Mouse (Mus musculus): ENCODE measurements around the gene Mettl21c. TPM values are rescaled to one million over a fixed set of nuclear protein-coding genes. Genes with fewer than 3 reads are reported as not detected.

Mettl21c gene
- polyA plus RNA-seq, 1 experiment from 2014 or later: 1.1 TPM

GRCm38 (mm10) chr1:43971089-43971488 lies 48.7 kb downstream of the Mettl21c start:
- Histone ChIP-seq H3K4me2 (ENCODE audit: low read depth, low read length) (no peak overlapping the region), H3K36me3 (replicated peaks; ENCODE audit: control insufficient read depth, insufficient read depth, low read depth, low read length) (no peaks in the 10 kb centered on the region; the same call in 1 of the 2 replicates), H3K4me1 (ENCODE audit: control insufficient read depth, insufficient read depth, low read length) (no peaks in the 10 kb centered on the region), H3K27ac (replicated peaks; ENCODE audit: low read depth, low read length) (no peak overlapping the region), H3K9me3 (replicated peaks; ENCODE audit: control insufficient read depth, low read length) (no peaks in the 10 kb centered on the region), H3K27me3 (ENCODE audit: control insufficient read depth, insufficient read depth, low read length) (no peaks in the 10 kb centered on the region), H3K9ac (replicated peaks; ENCODE audit: low read length) (no peak overlapping the region), H3K4me3 (ENCODE audit: low read depth, low read length) (no peak overlapping the region)
- no peak for DNase-seq (ENCODE audit: low spot score)
- ATAC-seq (replicated peaks; ENCODE audit: insufficient number of reproducible peaks, low FRiP score, low TSS enrichment, low read depth): no peak
- 72% methylated on average over 3 of the region's 3 CpGs for WGBS

- no peak overlapping the region for H3K4me2 ChIP-seq (ENCODE audit: low read depth, low read length)
- WGBS: 78% methylated on average over 3 of the region's 3 CpGs
- no peaks in the 10 kb centered on the region for H3K4me1 ChIP-seq (ENCODE audit: control insufficient read depth, insufficient read depth, low read length)
- ATAC-seq (replicated peaks; ENCODE audit: insufficient number of reproducible peaks, low FRiP score, low TSS enrichment, low read depth): no peak
- no peak overlapping the region for H3K4me3 ChIP-seq (ENCODE audit: low read depth, low read length)
- H3K9me3 ChIP-seq (replicated peaks; ENCODE audit: control insufficient read depth, low read length): no peaks in the 10 kb centered on the region
- H3K27me3 ChIP-seq (ENCODE audit: control insufficient read depth, insufficient read depth, low read length): no peaks in the 10 kb centered on the region
- no peaks in the 10 kb centered on the region; the same call in 1 of the 2 replicates for H3K36me3 ChIP-seq (replicated peaks; ENCODE audit: control insufficient read depth, insufficient read depth, low read depth, low read length)
- H3K27ac ChIP-seq (replicated peaks; ENCODE audit: low read depth, low read length): no peak overlapping the region
- no peak overlapping the region for H3K9ac ChIP-seq (replicated peaks; ENCODE audit: low read length)
- no peak for DNase-seq (ENCODE audit: low spot score)
Measured at GRCm38 (mm10) chr1:43969361-43969760, 50.5 kb downstream of the Mettl21c start.

DNA sequence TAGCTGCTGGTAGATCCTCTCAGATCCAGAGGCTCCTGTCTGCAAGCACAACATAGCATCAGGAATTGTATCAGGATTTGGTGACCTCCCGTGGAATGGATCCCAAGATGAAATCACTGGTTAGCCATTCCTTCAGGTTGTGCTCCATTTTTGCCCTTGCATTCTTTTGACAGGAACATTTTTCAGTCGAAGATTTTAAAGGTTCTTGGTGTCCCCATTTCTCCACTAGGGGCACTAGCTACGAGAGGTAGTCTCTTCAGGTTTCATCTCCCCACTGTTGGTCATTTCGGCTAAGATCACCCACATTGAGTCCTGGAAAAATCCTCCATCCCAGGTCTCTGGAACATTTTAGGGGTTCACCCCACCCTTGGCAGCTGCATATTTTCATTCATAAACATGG lies 53.1 kb downstream of the Mettl21c start:
- ATAC-seq (replicated peaks; ENCODE audit: insufficient number of reproducible peaks, low FRiP score, low TSS enrichment, low read depth) (no peak), DNase-seq (ENCODE audit: low spot score) (peak; percentile 8)
- no peaks in the 10 kb centered on the region for H3K36me3 ChIP-seq (replicated peaks; ENCODE audit: control insufficient read depth, insufficient read depth, low read depth, low read length)
- no peaks in the 10 kb centered on the region for H3K27me3 ChIP-seq (ENCODE audit: control insufficient read depth, insufficient read depth, low read length)
- WGBS: 85% methylated on average over 4 of the region's 4 CpGs
- no peaks in the 10 kb centered on the region for H3K9me3 ChIP-seq (replicated peaks; ENCODE audit: control insufficient read depth, low read length)
- H3K4me2 ChIP-seq (ENCODE audit: low read depth, low read length): no peak overlapping the region
- no peak overlapping the region for H3K4me3 ChIP-seq (ENCODE audit: low read depth, low read length)
- no peaks in the 10 kb centered on the region for H3K4me1 ChIP-seq (ENCODE audit: control insufficient read depth, insufficient read depth, low read length)
- H3K9ac ChIP-seq (replicated peaks; ENCODE audit: low read length): no peak overlapping the region
- no peak overlapping the region for H3K27ac ChIP-seq (replicated peaks; ENCODE audit: low read depth, low read length)

- no peaks in the 10 kb centered on the region for H3K9me3 ChIP-seq (replicated peaks; ENCODE audit: control insufficient read depth, low read length)
Measured at GRCm38 (mm10) chr1:43964381-43964780, 55.5 kb downstream of the Mettl21c start.

More at GRCm38 (mm10) chr1:43964381-43964780, 55.5 kb downstream of the Mettl21c start:
- WGBS: 89% methylated on average over 4 of the region's 4 CpGs
- Histone ChIP-seq H3K4me2 (ENCODE audit: low read depth, low read length) (no peak overlapping the region), H3K4me1 (ENCODE audit: control insufficient read depth, insufficient read depth, low read length) (no peaks in the 10 kb centered on the region), H3K36me3 (replicated peaks; ENCODE audit: control insufficient read depth, insufficient read depth, low read depth, low read length) (no peaks in the 10 kb centered on the region), H3K27me3 (ENCODE audit: control insufficient read depth, insufficient read depth, low read length) (no peaks in the 10 kb centered on the region), H3K27ac (replicated peaks; ENCODE audit: low read depth, low read length) (no peak overlapping the region), H3K9ac (replicated peaks; ENCODE audit: low read length) (no peak overlapping the region), H3K4me3 (ENCODE audit: low read depth, low read length) (no peak overlapping the region)
- no peak for ATAC-seq (replicated peaks; ENCODE audit: insufficient number of reproducible peaks, low FRiP score, low TSS enrichment, low read depth)
- DNase-seq (ENCODE audit: low spot score): no peak

Other genes starting within 250 kb of the Mettl21c start
- 24.8 and 25.6 TPM in 2 replicates for gene Uxs1, start 192.2 kb downstream of the Mettl21c start, polyA plus RNA-seq (2014; fragmentation: Nextera tagmentation; extraction: Ambion mirVana)
- 69.5 and 77.1 TPM in 2 replicates for gene Tpp2, start 86.4 kb downstream of the Mettl21c start, polyA plus RNA-seq (2014; fragmentation: Nextera tagmentation; extraction: Ambion mirVana)
- 0.17 and 0.29 TPM in 2 replicates for gene Gm8251, start 41.9 kb upstream of the Mettl21c start, polyA plus RNA-seq (2014; fragmentation: Nextera tagmentation; extraction: Ambion mirVana)
- gene Tex30, start 82.4 kb upstream of the Mettl21c start, polyA plus RNA-seq (2014; fragmentation: Nextera tagmentation; extraction: Ambion mirVana): 108 and 109 TPM in 2 replicates
- gene Kdelc1, start 98.8 kb upstream of the Mettl21c start, polyA plus RNA-seq (2014; fragmentation: Nextera tagmentation; extraction: Ambion mirVana): 81.7 and 88.9 TPM in 2 replicates
- gene Bivm, start 98.9 kb upstream of the Mettl21c start, polyA plus RNA-seq (2014; fragmentation: Nextera tagmentation; extraction: Ambion mirVana): 34.2 and 36.2 TPM in 2 replicates
- 33.3 and 38.0 TPM in 2 replicates for gene Ercc5, start 127.7 kb upstream of the Mettl21c start, polyA plus RNA-seq (2014; fragmentation: Nextera tagmentation; extraction: Ambion mirVana)
- not detected in 2 replicates for gene Mettl21e, start 198.9 kb upstream of the Mettl21c start, polyA plus RNA-seq (2014; fragmentation: Nextera tagmentation; extraction: Ambion mirVana)

Measured in embryonic facial prominence, embryonic 11.5 days (tissue).